Mouse (Mus musculus) adipocyte (in vitro differentiated cells): ENCODE measurements around the gene Tfap4.

Experiments used
- DNase-seq: peaks from one replicate; pipeline ENCODE4 v3.0.0-alpha.2; 2016; ENCODE audit warnings: low spot score

The Tfap4 gene

GRCm38 (mm10) chr16:4520673-4521072, 39.0 kb downstream of the Tfap4 start:
- no peak for DNase-seq

DNA sequence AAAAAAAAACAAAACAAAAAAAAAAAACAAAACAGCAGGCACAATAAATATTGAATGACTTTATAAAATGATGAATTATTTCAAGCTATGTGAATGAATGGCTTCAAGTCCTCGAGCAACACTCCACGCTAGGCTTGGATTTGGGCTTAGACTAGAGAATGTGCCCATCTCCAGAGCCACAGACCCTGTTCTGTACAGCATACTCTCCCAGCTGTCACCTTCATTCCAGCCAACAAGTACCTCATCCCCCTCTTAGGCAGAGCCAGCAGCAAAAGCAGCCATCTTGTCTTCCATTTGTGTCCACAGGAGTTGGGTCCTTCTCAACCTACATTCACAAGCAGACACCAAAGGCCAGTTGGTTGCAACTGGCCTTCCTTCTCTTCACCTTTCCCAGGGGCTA, 39.8 kb downstream of the Tfap4 start:
- no peak for DNase-seq

DNA sequence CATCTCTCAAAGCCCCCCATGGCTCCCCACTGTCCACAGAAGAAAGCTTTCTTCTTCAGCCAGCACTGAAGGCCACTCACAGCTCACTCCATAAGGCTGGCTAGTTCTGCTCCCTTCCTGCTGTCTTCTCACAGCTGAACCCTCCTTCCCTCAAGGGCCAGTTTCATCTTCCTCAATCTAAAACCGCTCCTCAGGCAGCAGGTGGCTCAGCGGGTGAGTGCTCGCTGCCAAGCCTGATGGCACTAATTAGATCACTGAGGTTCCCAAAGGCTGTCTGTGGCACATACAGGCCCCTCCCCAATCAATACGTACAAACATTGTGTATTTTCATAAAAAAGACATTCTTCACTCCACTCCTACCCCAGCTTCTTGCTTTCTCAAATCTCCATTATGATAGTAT, 40.5 kb downstream of the Tfap4 start:
- DNase-seq: no peak

DNA sequence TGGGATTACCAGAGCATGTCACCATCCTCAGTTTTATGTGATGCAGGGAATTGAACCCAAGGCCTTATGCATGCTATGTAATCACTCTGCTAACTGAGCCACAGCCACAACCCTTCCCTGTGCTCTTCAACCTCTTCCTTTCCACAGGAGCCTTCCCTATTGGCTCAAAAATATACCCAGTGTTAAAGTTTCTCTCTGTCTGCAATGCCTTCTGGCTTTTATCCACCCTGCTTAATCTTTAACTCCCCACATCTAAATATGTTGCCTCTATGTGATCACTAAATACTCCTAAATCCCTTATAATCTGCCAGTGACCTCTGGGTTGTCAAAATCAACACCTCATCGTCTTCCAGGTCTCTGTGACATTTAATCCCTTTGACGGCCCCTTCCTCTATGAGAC, 41.7 kb downstream of the Tfap4 start:
- no peak for DNase-seq

DNA sequence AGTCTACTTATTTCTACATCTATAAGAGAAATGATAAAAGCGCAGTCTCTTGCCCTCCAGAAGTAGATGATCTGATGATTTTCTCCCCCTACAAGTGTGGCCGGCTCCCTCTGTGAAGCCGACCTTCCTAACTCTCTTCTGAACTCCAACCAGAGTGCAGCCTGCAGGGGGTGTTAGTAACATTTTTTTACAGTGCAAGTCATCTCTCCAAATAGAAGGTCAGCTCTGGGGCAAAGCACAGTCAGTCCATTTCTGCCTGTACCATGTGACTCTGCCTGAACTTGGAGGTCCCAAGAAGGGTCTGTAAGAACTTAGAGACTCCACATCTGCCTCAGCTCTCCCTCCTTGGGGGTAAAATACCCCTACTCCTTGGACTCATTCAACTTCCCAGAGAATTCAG, 45.3 kb downstream of the Tfap4 start:
- DNase-seq: no peak

DNA sequence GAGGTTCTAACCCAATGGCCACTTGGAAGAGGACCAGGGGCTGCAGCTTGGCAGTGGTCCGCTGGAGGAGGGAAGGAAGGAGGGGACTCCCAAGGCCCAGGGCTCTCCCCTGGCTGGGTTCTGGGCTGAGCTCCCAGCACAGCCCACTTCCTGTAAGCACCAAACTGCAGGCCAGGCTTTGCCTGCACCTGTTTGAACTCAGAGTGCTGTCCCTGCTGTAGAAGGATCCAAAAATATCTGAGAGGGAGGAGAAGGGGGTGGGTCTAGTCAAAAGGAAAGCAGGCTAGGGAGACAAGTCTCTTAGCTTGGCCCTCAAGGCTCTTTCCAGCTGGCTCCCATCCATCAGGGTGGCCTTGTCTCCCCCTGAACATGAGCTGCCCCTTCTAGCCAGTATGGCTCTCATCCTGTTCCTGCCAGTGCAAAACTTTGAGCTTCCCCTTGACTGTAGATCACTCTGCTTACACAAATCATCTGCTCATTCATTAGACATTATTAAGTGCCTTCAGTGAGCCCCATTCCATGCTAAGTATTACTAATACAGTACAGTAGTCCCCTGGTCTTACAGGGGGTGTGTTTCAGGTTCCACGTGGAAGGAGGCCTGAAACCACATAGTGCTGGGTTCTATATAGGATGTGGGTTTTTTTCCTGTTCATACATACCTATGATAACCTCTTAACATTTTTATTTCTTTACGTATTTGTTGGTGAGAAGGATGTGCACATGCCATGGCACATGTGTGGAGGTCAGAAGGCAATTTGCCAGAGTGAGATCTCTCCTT, 46.8 kb downstream of the Tfap4 start:
- DNase-seq: peak; percentile 96

DNA sequence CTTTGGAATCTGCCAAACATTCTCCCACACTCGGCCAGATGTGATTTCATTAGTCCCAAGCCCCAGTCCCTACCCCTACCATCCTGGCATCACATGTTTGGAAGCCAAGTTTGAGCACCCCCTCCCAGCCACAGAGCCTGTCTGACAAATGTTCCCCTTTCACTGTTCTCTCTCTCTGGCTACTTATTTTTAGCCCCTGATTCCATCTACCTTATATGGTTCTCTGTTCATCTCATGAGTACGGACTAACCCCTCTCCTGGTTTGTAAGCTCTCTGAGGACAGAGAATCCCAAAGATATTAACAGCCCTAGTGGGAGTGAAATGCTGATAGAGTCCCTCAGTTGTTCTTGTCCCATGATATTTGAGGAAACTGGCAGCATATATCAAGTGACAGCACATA, 48.3 kb downstream of the Tfap4 start:
- DNase-seq: no peak

GRCm38 (mm10) chr16:4506181-4506580, 53.5 kb downstream of the Tfap4 start:
- no peak for DNase-seq

DNA sequence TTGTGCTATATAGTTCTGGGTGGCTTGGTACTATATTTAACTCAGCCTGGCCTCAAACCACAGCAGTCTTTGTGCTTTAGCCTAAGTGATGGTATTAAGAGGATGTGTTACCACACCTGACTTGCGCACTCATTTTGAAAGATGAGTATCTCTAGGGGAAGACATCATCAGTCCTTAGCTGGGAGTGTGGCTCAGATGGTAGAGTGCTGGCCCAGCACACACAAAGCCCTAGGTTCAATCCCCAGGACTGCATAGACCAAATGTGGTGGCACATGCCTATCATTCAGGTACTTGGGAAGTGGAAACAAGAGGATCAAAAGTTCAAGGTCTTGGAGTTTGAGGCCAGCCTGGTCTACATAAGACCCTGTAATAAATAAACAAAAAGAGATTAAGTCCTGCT, 56.2 kb downstream of the Tfap4 start:
- DNase-seq: no peak

DNA sequence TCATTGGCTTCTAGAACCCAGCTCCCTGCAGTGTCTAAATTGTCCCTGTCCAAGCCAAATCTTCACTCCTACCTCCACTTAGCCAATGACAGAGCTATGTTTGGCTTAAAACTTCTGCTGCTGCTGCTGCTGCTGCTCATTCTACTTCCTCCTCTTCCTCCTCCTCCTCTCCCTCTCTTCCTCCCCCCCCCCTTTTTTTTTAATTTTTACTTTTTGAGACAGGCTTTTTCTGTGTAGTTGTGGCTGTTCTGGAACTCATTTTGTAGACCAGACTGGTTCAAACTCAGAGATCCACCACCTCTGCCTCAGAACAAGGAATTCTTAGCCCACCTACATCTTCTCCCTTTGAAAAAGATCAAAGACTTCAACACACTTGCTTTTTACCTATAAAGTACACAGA, 57.1 kb downstream of the Tfap4 start:
- DNase-seq: no peak

DNA sequence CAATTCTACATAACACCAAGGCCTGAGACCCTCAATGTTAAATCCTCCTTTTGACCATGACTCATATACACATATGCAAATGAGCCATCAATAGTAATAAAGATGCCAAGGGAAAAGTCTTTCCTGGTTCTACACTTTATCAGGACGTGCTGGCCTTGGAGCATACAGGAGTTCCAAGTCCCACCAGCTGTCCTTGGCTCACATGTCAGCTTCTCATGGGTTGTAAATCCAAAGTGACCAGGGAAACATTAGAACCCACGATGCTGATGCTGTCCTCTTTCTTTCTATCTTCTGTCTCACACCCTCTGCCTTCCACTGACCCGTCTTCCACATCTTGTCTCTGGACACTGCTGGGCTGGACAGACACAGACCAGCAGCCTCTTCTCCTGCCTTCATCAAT, 58.0 kb downstream of the Tfap4 start:
- no peak for DNase-seq

- no peak for DNase-seq
Observed at GRCm38 (mm10) chr16:4500598-4501385, 58.9 kb downstream of the Tfap4 start.

DNA sequence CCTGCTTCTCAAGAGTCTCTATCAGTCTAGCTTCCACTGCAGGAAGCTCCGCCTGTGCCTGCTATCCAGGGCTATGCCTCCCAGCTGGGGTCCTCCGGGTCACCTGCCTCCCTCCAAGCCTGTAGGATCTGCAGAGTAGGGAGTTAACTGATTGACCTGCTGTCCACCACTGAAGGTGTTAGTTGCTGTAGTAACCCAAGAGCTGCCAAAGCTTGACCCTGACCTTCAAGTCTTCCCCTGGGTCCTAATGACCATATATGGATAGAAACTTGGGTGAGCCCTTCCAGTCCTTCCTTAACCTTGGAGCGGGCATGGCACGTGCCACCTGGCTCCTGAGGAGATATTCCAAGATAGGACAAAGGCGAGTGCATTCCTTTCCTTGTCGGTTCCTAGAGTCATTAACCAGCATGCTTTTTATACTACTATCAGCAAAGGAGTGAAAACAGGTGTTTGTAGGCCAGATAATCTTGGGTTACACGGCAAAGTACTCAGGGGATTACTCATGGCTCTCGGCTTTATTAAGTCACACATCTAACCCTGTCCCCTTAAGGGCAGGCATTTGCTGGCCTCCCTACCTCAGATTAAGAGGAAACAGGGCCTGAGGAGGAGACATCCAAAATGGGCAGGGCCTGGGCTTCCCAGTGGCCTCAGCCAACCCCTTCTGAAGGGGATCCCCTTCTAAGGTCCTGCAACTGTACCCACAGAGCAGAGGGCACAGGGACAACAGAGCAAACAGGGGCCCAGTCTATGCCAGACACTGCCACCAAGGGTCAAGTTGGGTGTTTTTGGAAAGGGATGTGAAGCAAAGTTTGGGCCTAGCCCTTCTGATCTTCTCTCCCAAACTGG, 61.7 kb downstream of the Tfap4 start:
- no peak for DNase-seq

GRCm38 (mm10) chr16:4496470-4496869, 63.2 kb downstream of the Tfap4 start:
- DNase-seq: no peak

DNA sequence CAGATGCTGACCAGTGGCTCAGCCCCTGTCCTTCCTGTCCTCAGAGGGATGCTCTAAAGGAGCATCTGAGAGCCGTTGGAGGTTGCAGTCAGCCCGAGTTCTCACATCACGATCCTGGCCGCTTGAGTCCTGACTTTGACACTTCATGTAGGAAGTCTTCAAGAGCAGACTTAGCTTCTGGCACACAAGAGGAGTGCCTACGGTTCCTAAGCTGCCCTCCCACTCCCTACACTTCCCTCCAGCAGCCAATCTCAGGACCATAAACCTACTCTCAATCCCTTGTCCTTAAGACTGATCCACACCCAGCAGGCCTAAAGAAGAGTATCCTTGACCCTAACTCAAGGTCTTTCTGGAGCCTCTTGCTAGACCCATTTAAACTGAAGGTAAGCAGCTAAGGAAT, 63.8 kb downstream of the Tfap4 start:
- DNase-seq: no peak
